Mouse (Mus musculus): ENCODE results near the gene Gm8127. TPM values are rescaled to one million over a fixed set of nuclear protein-coding genes. Genes with fewer than 3 reads are reported as not detected.
"Not testable (repeated sequence)": the region's sequence is repeated elsewhere in the genome, so short reads cannot be mapped to it uniquely, and the experiment has no call there.

Gm8127 gene
- total RNA-seq (2021): not detected

DNA sequence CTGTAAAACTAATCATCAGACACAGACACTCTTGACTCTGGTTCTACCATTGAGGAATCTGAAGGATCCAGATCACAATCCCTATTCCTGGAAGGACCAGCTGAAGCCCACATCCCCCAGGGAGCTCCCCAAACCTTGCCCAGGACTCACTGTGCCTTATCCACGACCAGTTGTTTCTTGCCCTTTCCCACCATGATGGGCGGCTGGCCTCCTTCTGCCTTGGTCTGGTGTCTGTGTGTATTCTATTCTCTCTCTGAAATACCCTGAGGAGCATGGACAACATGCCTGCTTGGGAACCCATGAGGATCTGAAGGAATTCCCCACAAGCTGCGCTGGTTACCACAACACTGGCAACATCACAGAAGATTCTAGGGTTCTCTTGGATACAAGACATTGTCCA is at the start of gene Gm8127:
Gene Gm8127, minus strand, starts transcription at position 330 of the 400 bp plus-strand sequence.
- DNase-seq (ENCODE audit: extremely low spot score in 1 of 2, low spot score in 1 of 2): not testable (repeated sequence)

DNA sequence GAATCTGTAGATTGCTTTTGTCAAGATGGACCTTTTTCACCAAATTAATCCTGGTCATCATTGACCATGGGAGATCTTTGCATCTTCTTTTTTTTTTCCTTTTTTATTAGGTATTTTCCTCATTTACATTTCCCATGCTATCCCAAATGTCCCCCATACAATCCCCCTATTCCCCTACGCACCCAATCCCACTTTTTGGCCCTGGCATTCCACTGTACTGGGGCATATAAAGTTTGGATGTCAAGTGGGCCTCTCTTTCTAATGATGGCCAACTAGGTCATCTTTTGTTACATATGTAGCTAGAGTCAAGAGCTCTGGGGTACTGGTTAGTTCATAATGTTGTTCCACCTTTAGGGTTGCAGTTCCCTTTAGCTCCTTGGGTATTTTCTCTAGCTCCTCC is 44.0 kb upstream of the Gm8127 start:
- not testable (repeated sequence) for DNase-seq (ENCODE audit: extremely low spot score in 1 of 2, low spot score in 1 of 2)

DNA sequence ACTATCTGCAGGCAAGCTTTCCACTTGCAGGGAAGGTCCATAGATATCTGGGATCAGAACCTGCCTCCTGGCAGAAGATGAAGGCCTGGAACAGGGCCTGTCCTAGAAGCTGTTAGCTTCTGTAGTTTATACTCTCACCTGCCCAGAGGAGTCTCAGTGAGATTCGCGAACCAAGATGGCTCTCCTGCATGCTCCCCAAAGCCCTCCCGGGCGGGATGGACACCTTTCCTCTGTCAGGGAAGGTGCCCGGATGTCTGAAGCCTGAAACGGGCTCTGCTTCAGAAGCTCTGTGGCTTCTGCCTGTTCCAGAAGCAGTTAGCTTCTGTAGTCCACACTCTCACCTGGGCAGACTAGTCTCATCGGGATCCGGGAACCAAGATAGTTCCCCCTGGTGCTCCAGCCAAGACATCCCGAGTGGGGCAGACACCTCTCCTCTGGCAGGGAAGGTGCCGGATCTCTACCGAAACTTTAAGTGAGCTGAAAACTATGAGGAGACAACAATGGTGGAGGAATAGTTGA is 37.8 kb upstream of the Gm8127 start:
- not testable (repeated sequence) for DNase-seq (ENCODE audit: extremely low spot score in 1 of 2, low spot score in 1 of 2)

DNA sequence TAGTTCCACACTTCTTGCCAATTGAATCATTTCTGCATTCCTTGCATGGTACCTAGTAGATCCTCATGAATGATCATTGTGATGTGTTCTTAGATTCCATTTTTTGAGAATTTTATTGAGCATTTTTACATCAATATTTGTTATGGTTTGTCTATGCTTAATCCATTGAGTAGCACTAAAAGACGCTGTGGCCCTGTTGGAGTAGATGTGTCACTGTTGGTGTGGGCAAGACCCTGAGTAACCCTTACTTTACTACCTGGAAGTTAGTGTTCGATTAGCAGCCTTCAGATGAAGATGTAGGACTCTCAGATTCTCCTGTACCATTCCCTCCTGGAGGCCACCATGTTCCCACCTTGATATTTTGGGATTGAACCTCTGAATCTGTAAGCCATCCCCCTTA is 35.0 kb upstream of the Gm8127 start:
- DNase-seq (ENCODE audit: extremely low spot score in 1 of 2, low spot score in 1 of 2): not testable (repeated sequence)

DNA sequence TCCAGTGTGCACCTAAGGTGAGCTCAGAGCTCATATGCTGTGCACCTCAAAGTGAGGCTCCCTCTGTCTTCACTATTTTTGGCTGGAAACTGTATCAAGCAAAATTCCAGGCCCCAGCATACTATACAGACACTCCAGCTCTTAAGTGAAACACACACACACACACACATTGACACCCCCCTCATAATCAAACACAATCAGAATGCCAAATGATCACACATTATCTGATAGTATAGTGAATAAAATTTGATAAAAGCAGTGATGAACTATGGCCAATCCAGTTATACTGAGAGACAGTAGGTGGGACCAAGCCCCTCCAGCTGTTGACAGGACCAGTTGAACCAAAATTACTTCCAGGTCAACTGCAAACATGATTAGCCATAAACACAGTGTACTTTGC is 25.9 kb upstream of the Gm8127 start:
- not testable (repeated sequence) for DNase-seq (ENCODE audit: extremely low spot score in 1 of 2, low spot score in 1 of 2)

DNA sequence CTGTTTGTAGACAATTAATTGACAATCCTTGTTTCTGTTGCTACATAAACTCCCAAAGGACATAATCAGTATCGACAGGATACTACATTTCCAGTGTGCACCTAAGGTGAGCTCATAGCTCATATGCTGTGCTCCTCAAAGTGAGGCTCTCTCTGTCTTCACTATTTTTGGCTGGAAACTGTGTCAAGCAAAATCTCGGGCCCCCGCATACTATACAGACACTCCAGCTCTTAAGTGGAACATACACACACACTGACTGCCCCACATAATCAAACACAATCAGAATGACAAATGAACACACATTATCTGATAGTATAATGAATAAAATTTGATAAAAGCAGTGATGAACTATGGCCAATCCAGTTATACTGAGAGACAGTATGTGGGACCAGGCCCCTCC is 15.0 kb downstream of the Gm8127 start:
- not testable (repeated sequence) for DNase-seq (ENCODE audit: extremely low spot score in 1 of 2, low spot score in 1 of 2)

DNA sequence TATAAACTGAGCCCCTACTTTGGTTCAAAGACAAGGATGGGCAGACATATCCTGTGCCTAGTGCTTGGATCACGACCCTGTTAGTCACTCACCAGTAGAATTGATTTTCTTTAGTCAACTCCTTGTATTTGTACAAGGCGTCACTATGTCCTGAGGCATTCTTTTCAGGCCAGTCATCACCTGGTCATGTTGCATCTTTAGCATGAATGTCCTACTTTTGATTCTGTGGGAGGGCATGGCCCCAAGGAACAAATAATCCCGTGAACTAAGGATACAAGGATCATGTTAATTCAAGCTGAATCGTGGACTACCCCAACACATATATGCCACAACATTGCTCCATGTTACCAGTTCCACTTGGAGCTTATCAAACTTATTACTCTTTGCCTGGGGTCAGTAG is 15.5 kb downstream of the Gm8127 start:
- DNase-seq (ENCODE audit: extremely low spot score in 1 of 2, low spot score in 1 of 2): not testable (repeated sequence)

DNA sequence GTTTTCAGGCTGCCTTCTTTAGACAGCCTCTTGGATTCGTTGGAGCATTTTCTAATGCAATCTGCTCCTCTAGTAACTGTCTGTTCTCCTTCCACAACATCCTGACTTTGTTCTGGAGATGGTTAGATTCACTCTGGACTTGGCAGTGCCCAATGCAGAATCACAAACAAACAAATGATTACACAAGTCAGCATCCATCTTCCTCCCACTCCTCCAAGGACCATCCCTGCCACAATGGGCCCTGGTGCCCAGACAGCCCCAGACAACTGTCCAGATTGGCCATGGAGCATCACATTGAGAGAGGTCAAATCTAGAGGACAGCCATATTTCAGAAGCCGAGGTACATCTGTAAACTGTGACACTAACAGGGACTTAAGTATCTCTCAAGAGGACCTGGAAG is 16.2 kb downstream of the Gm8127 start:
- not testable (repeated sequence) for DNase-seq (ENCODE audit: extremely low spot score in 1 of 2, low spot score in 1 of 2)

DNA sequence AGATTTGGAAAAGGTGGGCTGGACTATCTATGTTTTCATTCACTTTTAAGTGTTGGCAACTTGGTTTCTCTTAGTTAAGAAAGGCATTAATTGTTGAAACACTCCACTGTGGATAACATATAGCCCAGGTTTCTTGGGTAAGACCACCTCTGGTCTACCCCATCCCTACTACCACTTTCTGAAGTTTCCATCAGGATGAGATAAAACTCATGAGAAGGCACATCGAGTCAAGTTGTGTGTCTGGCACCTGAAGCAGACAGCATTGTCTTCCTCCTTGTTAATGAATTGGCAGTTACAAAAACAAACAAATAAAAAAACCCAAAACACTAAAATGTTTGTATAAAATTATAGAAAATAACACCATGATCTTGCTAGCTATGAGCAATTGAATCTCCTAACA is 17.9 kb downstream of the Gm8127 start:
- DNase-seq (ENCODE audit: extremely low spot score in 1 of 2, low spot score in 1 of 2): not testable (repeated sequence)

DNA sequence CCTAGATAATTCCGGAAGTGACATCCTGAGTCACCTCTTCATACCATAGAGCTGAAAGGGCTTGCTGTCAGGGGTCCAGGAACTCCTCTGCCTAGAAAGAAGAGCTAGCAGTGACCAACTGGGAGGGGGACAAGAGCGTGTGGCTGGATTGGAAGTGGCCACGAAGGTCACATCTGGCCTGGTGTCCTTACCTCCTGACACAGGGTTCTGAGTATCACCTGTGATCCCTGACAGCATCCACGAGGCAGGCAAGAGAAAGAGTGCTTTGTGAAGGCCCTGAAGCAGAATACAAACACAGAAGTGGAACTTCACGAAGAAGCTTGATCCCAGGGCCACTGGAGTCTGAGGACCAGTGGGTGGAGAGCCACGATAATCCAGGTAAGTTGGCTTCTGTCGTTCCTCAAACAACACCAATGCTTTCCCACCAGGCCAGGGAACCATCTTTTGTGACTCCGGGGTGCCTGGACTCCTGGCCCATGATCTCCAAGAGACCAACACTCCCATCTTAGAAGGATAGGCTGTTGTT is 18.6 kb downstream of the Gm8127 start, which contains the start of gene Gm9732:
Gene Gm9732, plus strand, starts transcription at position 51 of the 526 bp plus-strand sequence.
- not testable (repeated sequence) for DNase-seq (ENCODE audit: extremely low spot score in 1 of 2, low spot score in 1 of 2)

DNA sequence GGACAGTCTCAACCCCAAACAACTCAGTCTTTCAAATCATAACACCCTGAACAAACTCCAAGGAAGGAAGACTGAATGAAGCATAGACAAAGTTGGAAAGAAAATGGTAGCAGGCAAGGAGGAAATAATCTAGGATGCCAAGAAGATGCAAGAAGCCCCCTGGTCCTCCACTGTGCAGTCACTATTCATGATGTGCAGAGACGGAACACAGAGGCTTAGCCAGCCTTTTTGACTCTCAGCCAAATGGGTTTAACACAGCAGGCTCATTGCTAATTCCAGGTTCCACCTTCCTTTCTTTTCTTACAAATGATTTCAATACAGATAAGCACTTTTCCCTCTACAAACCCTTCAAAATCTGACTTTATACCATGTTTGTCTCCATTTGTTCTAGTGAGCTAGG is 20.5 kb downstream of the Gm8127 start:
- DNase-seq (ENCODE audit: extremely low spot score in 1 of 2, low spot score in 1 of 2): not testable (repeated sequence)

DNA sequence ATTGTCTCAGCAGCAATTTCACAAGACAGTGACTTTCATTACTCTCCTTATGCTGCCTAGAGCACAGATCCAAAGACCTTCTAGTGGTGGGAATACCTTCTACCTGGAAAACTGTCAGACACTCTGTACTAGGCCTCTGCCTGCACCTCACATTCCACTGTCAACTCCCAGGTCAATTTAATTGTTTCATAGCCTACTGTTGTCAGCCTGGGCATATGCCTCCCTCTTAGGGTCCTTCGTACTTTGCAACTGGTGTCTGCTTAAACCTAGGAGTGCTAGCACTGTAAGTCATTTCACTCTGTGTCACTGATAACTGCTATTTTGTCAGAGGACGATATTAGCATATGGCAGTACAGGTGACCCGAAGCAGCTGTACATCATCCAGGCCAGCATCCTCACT is 24.4 kb downstream of the Gm8127 start:
- DNase-seq (ENCODE audit: extremely low spot score in 1 of 2, low spot score in 1 of 2): not testable (repeated sequence)

DNA sequence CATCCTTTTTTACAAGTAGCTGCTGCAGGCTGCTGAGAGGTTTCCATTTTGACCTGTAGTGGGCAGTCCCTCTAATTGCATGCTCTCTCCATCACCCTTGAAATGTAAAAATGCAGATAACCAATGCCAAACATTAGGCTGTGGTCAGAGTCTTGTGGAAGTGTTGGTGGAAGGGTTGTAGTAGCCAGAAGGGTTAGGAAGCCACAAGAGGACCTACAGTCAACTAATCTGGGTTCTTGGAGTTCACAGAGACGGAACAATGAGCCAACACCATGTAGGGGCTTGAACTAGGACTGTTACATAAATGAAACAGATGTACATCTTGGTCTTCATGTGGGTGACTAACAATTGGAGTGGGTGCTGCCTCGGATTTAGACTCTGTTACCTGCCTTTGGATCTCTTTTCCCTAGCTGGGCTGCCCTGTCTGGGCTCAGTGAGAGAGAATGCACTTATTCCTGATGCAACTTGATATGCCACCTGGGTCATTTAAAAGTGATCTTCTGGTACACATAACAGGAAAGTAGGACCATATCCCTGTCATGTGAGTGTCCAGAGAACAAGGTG is 25.0 kb downstream of the Gm8127 start:
- not testable (repeated sequence) for DNase-seq (ENCODE audit: extremely low spot score in 1 of 2, low spot score in 1 of 2)

DNA sequence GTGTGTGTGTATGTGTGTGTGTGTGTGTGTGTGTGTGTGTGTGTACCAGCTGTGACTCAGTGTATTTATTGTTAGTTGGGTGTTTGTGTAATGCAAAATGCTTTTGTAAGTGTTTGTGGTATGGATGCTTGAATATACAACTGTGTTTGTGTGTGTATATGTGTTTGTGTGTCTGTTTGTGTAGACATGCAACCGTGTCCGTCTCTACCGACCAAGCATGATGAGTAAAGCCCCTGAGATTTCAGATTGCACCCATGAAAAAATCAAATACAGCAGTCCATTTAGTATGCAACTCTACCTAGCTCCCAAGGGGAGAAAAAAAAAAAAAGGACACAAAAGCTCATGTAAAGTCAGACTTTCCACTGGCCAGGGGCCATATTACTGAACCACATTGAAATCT is 30.2 kb downstream of the Gm8127 start:
- DNase-seq (ENCODE audit: extremely low spot score in 1 of 2, low spot score in 1 of 2): not testable (repeated sequence)

DNA sequence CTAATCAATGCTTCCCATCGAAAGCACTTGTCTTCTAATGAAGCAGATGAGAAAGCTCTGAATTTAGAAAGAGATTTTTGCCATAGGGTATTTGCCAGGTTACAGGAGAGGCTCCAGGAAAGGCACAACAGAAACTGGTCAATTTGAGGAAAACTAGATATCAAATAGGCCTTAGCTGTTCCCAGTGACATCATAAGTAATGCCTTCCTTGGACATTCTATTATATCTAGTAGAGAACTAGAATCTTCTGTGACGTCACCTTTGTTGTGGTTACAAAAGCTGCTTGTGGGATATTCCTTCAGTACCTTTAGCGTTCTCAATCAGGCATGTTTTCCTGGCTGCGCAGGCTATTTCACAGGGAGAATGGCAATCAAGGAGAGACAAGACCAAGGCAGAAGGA is 35.3 kb downstream of the Gm8127 start, which contains the start of gene Gm8126:
Gene Gm8126, plus strand, starts transcription at position 301 of the 400 bp plus-strand sequence.
- DNase-seq (ENCODE audit: extremely low spot score in 1 of 2, low spot score in 1 of 2): not testable (repeated sequence)

DNA sequence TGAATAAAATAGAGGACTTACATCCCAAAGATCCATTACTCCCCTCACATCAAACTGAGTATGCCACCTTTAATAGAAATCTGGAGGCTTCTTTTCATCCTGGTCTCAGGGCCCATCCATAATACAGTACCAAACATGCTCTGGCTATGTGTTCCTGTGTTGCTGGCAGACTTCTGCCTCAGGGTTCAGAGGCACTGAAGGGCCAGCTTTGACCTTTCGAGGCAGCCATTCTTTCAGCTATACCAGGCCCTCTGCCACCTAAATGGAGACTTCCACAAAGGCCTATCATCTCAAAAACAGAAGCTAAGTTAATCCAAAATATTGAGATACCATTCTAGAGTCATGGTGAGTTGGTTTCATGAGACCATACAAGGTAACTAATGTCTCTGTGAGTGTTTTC is 37.1 kb downstream of the Gm8127 start:
- DNase-seq (ENCODE audit: extremely low spot score in 1 of 2, low spot score in 1 of 2): not testable (repeated sequence)

DNA sequence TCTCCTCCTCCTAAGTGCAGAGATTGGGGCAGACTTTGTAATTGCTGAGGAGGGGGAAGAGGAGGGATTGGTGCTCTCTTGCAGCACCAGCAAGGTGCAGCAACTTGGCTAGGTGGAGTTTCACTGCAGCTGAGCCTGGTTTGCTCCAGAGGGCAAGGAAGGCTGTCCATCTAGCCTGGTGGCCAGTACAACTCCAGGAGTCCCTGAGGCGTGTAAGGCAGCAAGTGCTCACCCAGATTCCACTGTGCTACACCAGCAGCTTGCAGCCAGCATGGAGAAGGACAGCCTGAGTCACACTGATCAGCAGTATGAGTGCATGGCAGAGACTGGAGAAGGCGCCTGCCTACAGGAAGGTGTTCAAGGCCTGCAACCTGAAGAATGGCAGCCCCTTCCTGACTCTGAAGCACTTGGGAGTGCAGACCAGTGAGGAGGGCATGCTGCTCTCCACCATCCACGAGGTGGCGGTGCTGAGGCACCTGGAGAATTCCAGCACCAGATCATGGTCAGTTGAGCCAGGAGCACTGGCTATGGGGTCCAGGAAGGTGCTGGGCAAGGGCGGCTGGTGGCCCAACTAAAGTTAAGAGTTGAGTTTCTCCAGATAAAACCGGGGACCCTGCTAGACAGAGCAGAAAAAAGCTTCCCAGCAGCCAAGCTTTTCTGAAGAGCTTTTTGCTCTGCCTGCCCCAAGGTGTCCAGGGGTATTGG is 42.9 kb downstream of the Gm8127 start:
- not testable (repeated sequence) for DNase-seq (ENCODE audit: extremely low spot score in 1 of 2, low spot score in 1 of 2)

DNA sequence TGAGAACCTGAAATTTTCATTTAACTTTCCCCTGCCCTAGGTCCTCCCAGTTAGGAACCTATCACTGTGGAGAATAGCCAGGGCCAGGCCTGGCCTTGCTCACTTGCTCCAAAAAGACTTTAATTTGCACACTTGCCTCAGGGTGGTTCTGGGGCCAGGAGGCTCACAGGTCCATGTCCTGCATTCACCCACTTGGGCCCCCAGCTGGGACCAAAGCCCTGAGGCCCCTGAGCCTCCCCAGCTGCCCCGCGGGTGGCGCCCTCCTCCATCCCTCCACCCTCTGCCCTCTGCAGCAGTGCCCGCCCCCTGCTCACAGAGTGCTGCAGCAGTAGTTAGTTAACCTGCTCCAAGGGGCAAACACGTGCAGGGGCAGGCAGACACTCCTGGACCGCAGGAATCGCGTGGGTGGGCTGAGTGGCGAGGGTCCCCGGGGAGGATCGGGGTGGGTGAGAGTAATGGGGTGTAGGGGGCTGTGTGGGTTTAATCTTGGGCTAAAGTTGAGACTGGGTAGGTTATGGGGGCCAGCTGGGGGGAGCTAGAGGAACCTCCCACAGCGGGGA is 43.9 kb downstream of the Gm8127 start:
- not testable (repeated sequence) for DNase-seq (ENCODE audit: extremely low spot score in 1 of 2, low spot score in 1 of 2)
